Mouse (Mus musculus) CH12.LX (cell line): Measurements from ENCODE around the gene Sema3a.

Source experiments
- CTCF ChIP-seq, 2 experiments: IDR thresholded peaks in 1 of 2; conservative IDR thresholded peaks in 1 of 2; 2 replicates each; pipeline ENCODE4 v1.5.1; 2011 to 2012; ENCODE audit warnings: low read depth in 2 of 2, low read length in 2 of 2, improper control_type of control experiment in 1 of 2, inconsistent platforms in 1 of 2, mild to moderate bottlenecking in 1 of 2, moderate library complexity in 1 of 2
- EP300 ChIP-seq: IDR thresholded peaks from 2 replicates; pipeline ENCODE4 v1.6.1; 2011; ENCODE audit warnings: low read length, improper control_type of control experiment
- MAFK ChIP-seq: IDR thresholded peaks from 2 replicates; pipeline ENCODE4 v1.6.1; 2011; ENCODE audit warnings: low read length, improper control_type of control experiment; ENCODE audit not compliant: insufficient replicate concordance
- POLR2A ChIP-seq: IDR thresholded peaks from 2 replicates; pipeline ENCODE4 v1.6.1; 2011; ENCODE audit warnings: low read depth, mild to moderate bottlenecking, improper control_type of control experiment, low read length
- RAD21 ChIP-seq: IDR thresholded peaks from 2 replicates; pipeline ENCODE4 v1.6.1; 2011; ENCODE audit warnings: low read depth, mild to moderate bottlenecking, low read length, improper control_type of control experiment, moderate library complexity
- ZMIZ1 ChIP-seq: IDR thresholded peaks from 2 replicates; pipeline ENCODE4 v1.6.1; 2012; ENCODE audit warnings: low read depth, mild to moderate bottlenecking, inconsistent platforms, low read length, improper control_type of control experiment

DNA sequence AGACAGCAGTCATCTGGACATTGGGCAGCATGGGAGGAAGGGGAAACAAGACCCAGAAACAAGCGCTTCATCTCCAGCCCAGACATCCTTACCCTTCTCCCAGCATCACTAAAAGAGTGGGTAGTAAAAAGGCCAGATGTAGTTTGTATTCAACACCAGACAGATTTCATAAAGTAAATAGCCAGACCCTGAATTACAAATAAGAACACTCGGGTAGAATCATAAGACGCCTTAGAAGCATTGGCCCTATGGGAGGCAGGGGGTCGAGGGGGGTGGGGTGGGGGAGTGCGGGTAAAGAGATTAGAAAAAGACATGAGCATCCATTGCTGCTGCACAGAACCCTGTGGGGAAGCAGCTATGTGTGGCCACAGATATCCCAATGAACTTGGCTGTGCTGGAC, 500.9 kb downstream of the Sema3a start:
- TF ChIP-seq EP300 (no peak), CTCF (conservative IDR thresholded peaks at IDR 0.05 in 1 of 2, IDR thresholded peaks at IDR 0.05 in 1 of 2; ENCODE audit: low read depth in 2 of 2, low read length in 2 of 2) (no peak), RAD21 (no peak), POLR2A (no peak), MAFK (no peak), ZMIZ1 (no peak)
